Mouse (Mus musculus) G1E (cell line): ENCODE measurements at regions not wholly inside any gene's neighbourhood (a gene's known extent, or its start where the extent isn't known, plus 50 kb on each side); places are given as distances from the start of the nearest gene placed in this dataset.

ENCODE experiments used
- CTCF ChIP-seq: IDR thresholded peaks from 2 replicates; pipeline ENCODE4 v1.5.1; 2012; ENCODE audit warnings: low read depth, low read length, inconsistent platforms, mixed read lengths
- GATA2 ChIP-seq: IDR thresholded peaks from 2 replicates; pipeline ENCODE4 v1.6.1; 2012; ENCODE audit warnings: low read depth, low read length, inconsistent platforms, borderline replicate concordance
- TAL1 ChIP-seq: conservative IDR thresholded peaks from 2 replicates; pipeline ENCODE4 v1.6.1; 2012; ENCODE audit warnings: low read depth, low read length, inconsistent platforms, mixed read lengths

GRCm38 (mm10) chr5:146641931-146642330 lies 56.9 kb upstream of the Gpr12 start:
- TF ChIP-seq GATA2 (no peak), CTCF (no peak), TAL1 (no peak)
